Mouse (Mus musculus): Measurements from ENCODE around the gene Psmd13. TPM values are rescaled to one million over a fixed set of nuclear protein-coding genes. Genes with fewer than 3 reads are reported as not detected.

Psmd13 gene
- polyA plus RNA-seq, 1 experiment from 2014 or later = 374 TPM

DNA sequence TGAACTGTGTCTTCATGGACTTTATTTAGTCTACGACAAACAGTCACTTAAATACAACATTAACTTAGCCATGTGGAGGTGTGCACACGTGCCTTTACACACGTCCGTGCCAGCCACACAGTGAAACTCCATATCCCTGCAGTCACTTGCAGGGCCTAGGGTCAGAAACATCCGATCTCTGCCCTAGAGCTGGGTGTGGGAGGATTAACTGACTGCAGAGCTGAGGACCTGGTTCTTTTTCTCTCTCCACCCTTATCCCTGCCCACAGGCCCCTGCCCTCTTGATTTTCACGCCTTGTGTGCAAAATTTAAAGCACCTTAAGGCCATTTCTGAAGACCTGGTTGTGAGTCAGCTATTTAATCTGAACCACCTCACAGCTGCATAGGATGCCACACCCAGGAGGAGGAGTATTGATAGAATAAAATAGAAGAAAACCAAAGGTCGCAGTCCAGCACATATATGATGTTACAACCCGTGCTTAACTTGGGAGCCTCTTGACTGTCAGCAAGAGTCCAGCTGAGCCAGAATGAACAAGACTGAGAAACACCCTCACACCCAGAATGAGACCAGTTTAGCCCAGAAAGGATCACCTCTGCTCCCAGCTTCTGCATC, 38.8 kb downstream of the Psmd13 start, which contains the start of gene Nlrp6:
TSS of gene Nlrp6 (plus strand) at position 485 of the 612 bp plus-strand sequence.
- Histone ChIP-seq H3K27ac (no peak within 1 kb of the TSS), H3K9me3 (no peaks in the 10 kb centered on the region), H3K4me1 (peaks cover 21% of the 10 kb centered on the region), H3K27me3 (ENCODE audit: poor library complexity, severe bottlenecking) (peaks cover 90% of the 10 kb centered on the region), H3K36me3 (replicated peaks) (no peaks in the 10 kb centered on the region), H3K4me3 (no peak within 1 kb of the TSS)
- no peak for DNase-seq (ENCODE audit: extremely low spot score, low spot score)
- 74% methylated on average over 8 of the region's 8 CpGs for WGBS

DNA sequence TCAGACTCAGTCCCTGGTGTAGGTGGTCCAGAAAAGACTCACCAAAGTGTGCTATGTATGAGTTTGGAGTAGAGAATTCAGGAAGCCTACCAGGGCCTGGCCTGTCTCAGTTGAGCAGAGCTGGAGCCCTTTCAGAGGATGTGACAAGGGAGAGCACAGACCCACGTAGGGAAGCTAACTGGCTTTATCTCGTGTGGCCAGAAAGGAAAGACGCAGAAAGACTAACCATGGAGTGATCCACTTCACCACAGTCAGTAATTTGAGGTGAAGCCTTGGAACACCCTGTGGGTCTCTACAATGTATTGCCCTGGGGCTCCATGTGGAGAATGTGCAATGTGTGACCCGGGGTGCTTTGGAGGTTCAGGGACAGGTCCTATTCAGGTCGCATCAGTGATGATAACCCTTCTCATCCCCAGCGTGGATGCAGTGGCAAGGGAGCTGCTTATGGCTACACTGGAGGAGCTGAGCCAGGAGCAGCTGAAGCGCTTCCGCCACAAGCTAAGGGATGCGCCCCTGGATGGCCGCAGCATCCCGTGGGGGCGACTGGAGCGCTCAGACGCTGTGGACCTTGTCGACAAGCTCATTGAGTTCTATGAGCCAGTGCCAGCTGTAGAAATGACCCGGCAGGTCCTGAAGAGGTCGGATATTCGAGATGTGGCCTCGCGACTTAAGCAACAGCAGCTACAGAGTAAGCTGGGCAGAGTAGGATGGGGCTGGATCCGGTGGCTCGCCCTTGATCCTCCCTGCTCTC, 39.6 kb downstream of the Psmd13 start:
- DNase-seq (ENCODE audit: extremely low spot score, low spot score) = no peak
- Histone ChIP-seq H3K4me3 (no peak overlapping the region), H3K27me3 (ENCODE audit: poor library complexity, severe bottlenecking) (peaks cover 93% of the 10 kb centered on the region)

DNA sequence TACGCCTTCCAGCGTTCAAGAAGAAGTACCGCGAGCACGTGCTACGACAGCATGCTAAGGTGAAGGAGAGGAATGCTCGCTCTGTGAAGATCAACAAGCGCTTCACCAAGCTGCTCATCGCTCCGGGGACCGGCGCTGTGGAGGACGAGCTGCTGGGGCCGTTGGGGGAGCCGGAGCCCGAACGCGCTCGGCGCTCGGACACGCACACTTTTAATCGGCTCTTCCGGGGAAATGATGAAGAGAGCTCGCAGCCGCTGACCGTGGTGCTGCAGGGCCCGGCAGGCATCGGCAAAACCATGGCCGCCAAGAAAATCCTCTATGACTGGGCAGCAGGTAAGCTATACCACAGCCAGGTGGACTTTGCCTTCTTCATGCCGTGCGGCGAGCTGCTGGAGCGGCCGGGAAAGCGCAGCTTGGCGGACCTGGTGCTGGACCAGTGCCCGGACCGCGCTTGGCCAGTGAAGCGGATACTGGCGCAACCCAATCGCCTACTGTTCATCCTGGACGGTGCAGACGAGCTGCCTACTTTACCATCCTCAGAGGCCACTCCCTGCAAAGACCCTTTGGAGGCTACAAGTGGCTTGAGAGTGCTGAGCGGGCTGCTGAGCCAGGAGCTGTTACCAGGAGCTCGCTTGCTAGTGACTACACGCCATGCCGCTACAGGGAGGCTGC, 40.8 kb downstream of the Psmd13 start:
- WGBS = under 1% methylated on average over 49 of the region's 49 CpGs
- Histone ChIP-seq H3K4me1 (peaks cover 21% of the 10 kb centered on the region), H3K27ac (0 out of 2 replicates have a peak overlapping the region, but pooled peaks have one; percentile 16), H3K27me3 (ENCODE audit: poor library complexity, severe bottlenecking) (peaks cover 89% of the 10 kb centered on the region), H3K4me3 (peak overlapping the region; percentile 58), H3K9me3 (no peaks in the 10 kb centered on the region), H3K36me3 (replicated peaks) (no peaks in the 10 kb centered on the region)
- DNase-seq (ENCODE audit: extremely low spot score, low spot score) = peak; percentile 52

More for the DNA sequence above, 39.6 kb downstream of the Psmd13 start:
- Histone ChIP-seq H3K36me3 (replicated peaks) (no peaks in the 10 kb centered on the region), H3K9me3 (no peaks in the 10 kb centered on the region), H3K4me1 (peaks cover 21% of the 10 kb centered on the region), H3K27ac (no peak overlapping the region)
- 28% methylated on average over 22 of the region's 22 CpGs for WGBS

DNA sequence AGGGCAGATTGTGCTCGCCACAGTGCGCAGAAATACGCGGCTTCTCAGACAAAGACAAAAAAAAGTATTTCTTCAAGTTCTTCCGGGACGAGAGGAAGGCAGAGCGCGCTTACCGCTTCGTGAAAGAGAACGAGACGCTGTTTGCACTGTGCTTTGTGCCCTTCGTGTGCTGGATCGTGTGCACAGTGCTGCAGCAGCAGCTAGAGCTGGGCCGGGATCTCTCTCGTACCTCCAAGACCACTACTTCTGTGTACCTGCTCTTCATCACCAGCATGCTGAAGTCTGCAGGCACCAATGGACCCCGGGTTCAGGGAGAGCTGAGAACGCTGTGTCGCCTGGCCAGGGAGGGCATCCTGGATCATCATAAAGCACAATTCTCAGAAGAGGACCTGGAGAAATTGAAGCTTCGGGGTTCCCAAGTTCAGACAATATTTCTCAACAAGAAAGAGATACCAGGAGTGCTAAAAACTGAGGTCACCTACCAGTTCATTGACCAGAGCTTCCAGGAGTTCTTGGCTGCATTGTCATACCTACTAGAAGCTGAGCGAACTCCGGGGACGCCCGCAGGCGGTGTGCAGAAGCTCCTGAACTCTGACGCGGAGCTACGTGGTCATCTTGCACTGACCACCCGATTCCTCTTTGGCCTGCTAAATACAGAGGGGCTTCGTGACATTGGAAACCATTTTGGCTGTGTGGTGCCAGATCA, 41.5 kb downstream of the Psmd13 start:
- H3K27ac ChIP-seq = no peak overlapping the region
- H3K27me3 ChIP-seq (ENCODE audit: poor library complexity, severe bottlenecking) = peaks cover 82% of the 10 kb centered on the region
- no peaks in the 10 kb centered on the region for H3K36me3 ChIP-seq (replicated peaks)
- 19% methylated on average over 30 of the region's 30 CpGs for WGBS
- H3K4me1 ChIP-seq = peaks cover 21% of the 10 kb centered on the region
- H3K9me3 ChIP-seq = no peaks in the 10 kb centered on the region
- H3K4me3 ChIP-seq = peak overlapping the region; percentile 58
- no peak for DNase-seq (ENCODE audit: extremely low spot score, low spot score)

DNA sequence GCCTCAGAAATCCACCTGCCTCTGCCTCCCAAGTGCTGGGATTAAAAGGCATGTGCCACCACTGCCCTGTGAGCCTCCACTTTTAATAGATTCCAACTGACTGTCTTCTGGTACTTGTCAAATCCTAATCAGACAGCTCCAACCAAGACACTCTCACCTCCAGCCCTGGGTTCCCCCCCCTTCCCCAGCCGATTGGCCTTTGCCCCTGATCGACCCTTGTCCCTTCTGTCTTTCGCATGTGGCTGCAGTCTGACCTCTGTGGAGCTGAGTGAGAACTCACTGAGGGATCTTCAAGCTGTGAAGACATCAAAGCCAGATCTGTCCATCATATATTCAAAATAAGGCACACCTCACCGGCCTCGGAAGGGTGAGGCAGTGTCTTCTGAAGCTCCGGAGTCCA, 45.4 kb downstream of the Psmd13 start:
- WGBS = 84% methylated on average over 6 of the region's 6 CpGs
- H3K9me3 ChIP-seq = no peaks in the 10 kb centered on the region
- no peak for DNase-seq (ENCODE audit: extremely low spot score, low spot score)
- H3K27ac ChIP-seq = no peak overlapping the region
- H3K27me3 ChIP-seq (ENCODE audit: poor library complexity, severe bottlenecking) = peaks cover 44% of the 10 kb centered on the region
- no peaks in the 10 kb centered on the region for H3K36me3 ChIP-seq (replicated peaks)
- peaks cover 14% of the 10 kb centered on the region for H3K4me1 ChIP-seq
- H3K4me3 ChIP-seq = no peak overlapping the region

DNA sequence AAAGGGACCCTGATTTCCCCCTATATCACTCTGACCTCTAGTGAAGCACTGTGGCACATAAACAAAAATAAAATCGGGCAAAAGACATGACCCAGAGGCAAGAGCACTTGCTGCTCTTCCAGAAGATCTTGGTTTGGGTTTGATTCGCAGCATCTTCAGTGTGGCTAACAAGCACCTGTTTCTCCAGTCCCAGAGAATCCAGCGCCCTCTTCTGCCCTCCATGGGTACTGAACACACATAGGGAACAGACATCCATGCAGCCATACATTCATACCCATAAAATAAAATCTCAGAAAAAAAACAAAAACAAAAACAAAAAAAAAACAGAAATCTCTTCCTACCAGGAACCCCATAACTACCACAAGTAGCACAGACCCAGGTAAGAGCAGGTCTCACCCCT, 56.7 kb downstream of the Psmd13 start:
- Histone ChIP-seq H3K36me3 (replicated peaks) (no peaks in the 10 kb centered on the region), H3K27me3 (ENCODE audit: poor library complexity, severe bottlenecking) (peaks cover 14% of the 10 kb centered on the region), H3K4me3 (no peak overlapping the region), H3K9me3 (no peaks in the 10 kb centered on the region), H3K27ac (no peak overlapping the region), H3K4me1 (peaks cover 36% of the 10 kb centered on the region)
- no peak for DNase-seq (ENCODE audit: extremely low spot score, low spot score)
- WGBS = 47% methylated on average over 3 of the region's 3 CpGs

DNA sequence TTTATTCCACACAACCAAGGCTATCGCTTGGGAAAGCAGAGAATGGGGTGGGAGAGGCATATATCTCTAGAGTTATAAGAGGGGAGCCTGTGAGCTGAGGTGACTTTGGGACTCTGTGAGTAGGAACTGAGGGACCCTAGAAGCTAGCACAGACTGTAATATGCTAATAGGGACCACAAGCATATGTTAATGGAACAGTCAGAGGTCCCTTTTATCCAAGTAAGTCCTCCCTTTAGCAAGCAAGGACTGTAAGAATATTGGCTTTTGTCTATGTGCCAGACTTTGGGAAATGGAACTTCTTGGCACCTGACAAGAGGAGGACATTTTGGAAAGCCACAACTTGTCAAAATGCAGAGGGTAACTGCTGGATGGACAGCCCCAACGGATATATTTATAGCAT, 57.1 kb downstream of the Psmd13 start:
- Histone ChIP-seq H3K27me3 (ENCODE audit: poor library complexity, severe bottlenecking) (peaks cover 14% of the 10 kb centered on the region), H3K4me3 (no peak overlapping the region), H3K4me1 (peaks cover 36% of the 10 kb centered on the region), H3K9me3 (no peaks in the 10 kb centered on the region), H3K36me3 (replicated peaks) (no peaks in the 10 kb centered on the region), H3K27ac (no peak overlapping the region)
- DNase-seq (ENCODE audit: extremely low spot score, low spot score) = no peak
- 18% methylated on average over 2 of the region's 2 CpGs for WGBS

DNA sequence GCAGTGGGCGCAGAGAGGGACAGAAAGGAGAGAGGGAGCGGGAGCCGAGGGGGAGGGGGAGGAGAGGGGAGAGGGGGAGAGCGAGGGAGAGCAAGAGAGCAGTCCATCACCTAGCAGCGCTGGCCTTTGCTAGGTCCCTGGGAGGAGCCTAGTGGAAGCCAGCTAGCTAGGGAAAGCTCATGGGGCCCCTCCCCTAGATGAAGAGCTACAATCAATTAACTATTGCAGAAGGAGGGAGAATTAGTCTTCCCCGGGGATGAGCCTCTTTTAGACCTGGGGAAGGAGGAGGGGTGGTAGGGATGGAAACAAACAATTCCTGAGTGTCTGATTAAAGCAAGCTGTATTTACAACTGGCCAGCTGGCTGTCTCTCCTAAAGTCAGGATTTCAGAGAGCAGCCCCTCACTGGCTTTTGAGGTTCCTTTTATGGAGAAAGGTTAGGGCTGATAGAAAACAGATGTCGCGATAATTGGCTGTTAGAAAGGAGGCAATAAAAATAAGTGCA, 58.0 kb downstream of the Psmd13 start:
- 0 out of 2 replicates have a peak overlapping the region, but pooled peaks have one; percentile 12 for H3K4me3 ChIP-seq
- peaks cover 36% of the 10 kb centered on the region for H3K4me1 ChIP-seq
- DNase-seq (ENCODE audit: extremely low spot score, low spot score) = no peak
- H3K27ac ChIP-seq = peak overlapping the region; percentile 65
- H3K36me3 ChIP-seq (replicated peaks) = peaks cover under 1% of the 10 kb centered on the region; the same call in 1 of the 2 replicates
- WGBS = 11% methylated on average over 8 of the region's 8 CpGs
- H3K27me3 ChIP-seq (ENCODE audit: poor library complexity, severe bottlenecking) = peaks cover 14% of the 10 kb centered on the region
- no peaks in the 10 kb centered on the region for H3K9me3 ChIP-seq

DNA sequence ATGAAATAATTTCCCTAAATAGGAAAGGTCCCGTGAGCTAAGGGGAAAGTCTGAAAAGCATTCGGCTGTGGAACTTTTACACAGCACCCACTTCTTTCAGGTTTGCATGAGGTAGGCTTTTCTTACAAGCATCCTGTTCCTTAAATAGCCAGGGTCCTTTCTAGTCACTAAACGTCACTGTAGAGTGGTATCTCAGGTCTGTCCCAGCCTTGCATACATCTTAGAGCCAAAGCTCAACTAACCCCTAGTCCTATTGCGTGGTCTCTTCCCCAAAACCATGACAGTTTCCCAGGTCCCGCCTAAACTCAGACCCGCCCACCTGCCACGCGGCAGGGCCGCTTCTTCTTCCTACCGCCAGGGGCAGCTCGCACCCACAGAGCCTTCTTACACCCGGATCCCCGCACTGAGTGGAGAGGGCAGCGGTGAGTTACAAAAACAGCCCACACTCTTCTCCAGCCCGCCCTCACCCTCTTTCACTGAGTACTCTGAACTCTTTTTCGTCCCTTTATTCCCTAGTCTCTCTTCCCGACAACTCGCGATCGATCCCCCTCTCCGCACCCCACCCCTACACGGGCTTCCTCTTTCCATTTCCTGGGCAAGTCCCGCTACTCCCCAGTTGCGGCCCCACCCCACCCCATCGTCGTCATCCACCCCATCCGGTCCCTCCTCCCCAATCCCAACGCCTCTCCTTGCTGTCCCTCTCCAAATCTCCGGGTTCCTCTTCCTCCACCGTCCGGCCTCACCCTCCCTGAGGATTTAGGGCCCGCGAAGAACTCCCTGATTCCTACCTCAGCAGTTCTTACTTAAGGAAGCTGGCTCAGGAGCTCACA, 59.7 kb downstream of the Psmd13 start, which contains the start of gene Pgghg:
TSS of gene Pgghg (plus strand) at position 170 of the 830 bp plus-strand sequence.
- Histone ChIP-seq H3K36me3 (replicated peaks) (peaks cover 16% of the 10 kb centered on the region), H3K9me3 (no peaks in the 10 kb centered on the region), H3K27ac (peak within 1 kb of the TSS; percentile 92), H3K4me3 (peak within 1 kb of the TSS; percentile 63), H3K4me1 (peaks cover 36% of the 10 kb centered on the region), H3K27me3 (ENCODE audit: poor library complexity, severe bottlenecking) (peaks cover 7% of the 10 kb centered on the region)
- peak; percentile 87 for DNase-seq (ENCODE audit: extremely low spot score, low spot score)
- 4% methylated on average over 33 of the region's 33 CpGs for WGBS

DNA sequence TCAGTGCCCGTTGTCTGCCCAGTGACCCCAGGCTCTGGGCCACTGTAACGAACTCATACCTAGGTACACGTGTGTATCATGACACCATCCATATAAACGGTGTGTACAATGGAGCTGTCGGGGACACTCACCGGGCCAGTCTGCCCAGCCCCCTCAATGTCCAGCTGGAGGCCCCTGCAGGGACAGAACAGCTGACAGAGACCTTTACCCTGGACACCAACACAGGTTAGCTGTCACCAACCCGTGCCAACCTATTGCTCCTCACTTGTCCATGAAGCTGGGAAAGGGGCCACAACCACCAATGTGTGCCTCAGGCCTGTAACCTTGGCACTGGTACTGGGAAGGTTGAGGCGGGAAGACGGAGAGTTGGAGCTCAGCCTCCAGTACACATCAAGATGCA, 60.6 kb downstream of the Psmd13 start:
- DNase-seq (ENCODE audit: extremely low spot score, low spot score) = no peak
- H3K36me3 ChIP-seq (replicated peaks) = peaks cover 25% of the 10 kb centered on the region
- H3K4me3 ChIP-seq = peak overlapping the region; percentile 63
- no peaks in the 10 kb centered on the region for H3K9me3 ChIP-seq
- peak overlapping the region; percentile 92 for H3K27ac ChIP-seq
- 68% methylated on average over 9 of the region's 9 CpGs for WGBS
- peaks cover 36% of the 10 kb centered on the region for H3K4me1 ChIP-seq
- peaks cover 7% of the 10 kb centered on the region for H3K27me3 ChIP-seq (ENCODE audit: poor library complexity, severe bottlenecking)

DNA sequence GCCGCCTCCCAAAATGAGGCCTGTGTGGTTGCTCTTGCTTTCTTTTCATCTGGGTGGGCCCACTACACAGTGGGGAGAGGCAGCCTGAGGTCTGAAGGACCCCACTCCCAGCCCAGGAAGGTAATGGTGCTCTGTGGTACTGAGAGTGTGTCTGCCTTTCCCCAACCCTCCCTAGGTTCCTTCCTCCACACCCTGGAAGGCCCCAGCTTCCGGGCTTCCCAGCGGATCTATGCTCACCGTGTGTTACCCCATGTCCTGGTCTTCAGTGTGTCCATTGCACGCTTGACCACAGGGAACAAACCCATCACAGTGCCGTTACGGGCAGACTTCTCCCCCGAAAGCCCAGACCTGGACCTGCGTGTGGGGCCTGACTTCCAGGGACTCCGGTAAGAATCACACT, 61.0 kb downstream of the Psmd13 start:
- no peak for DNase-seq (ENCODE audit: extremely low spot score, low spot score)
- Histone ChIP-seq H3K4me1 (peaks cover 36% of the 10 kb centered on the region), H3K9me3 (no peaks in the 10 kb centered on the region), H3K4me3 (no peak overlapping the region), H3K36me3 (replicated peaks) (peaks cover 30% of the 10 kb centered on the region), H3K27me3 (ENCODE audit: poor library complexity, severe bottlenecking) (peaks cover 7% of the 10 kb centered on the region), H3K27ac (no peak overlapping the region)
- 86% methylated on average over 10 of the region's 10 CpGs for WGBS
